Mouse (Mus musculus): ENCODE data around the gene Gm29427. TPM values are rescaled to one million over a fixed set of nuclear protein-coding genes. Genes with fewer than 3 reads are reported as not detected.
"Not testable (repeated sequence)": the region's sequence is repeated elsewhere in the genome, so short reads cannot be mapped to it uniquely, and the experiment has no call there.

The Gm29427 gene
- polyA plus RNA-seq, 1 experiment from 2014 or later, result 0.04 TPM

- ATAC-seq (no peak), DNase-seq (ENCODE audit: low read depth, low spot score) (no peak)
- no peak for TF ChIP-seq CTCF (IDR thresholded peaks at IDR 0.05)
- in situ Hi-C loops (cut with MboI; ENCODE audit: low pct_unique_long_range_greater_than_20kb), result no loop called here
- ChIA-PET POLR2A (no interaction called here), CTCF (interaction anchor here (1.5 kb wide), 1 partner anchor 38 kb away, joined by 3 read pairs; no protein-coding TSS in a partner anchor)
- no peaks in the 10 kb centered on the region for H3K27me3 ChIP-seq
Measured at GRCm38 (mm10) chr1:130678551-130678950, 37.0 kb downstream of the Gm29427 start.

- H3K27me3 ChIP-seq; CTCF ChIA-PET; DNase-seq (ENCODE audit: low read depth, low spot score); ATAC-seq; POLR2A ChIA-PET; in situ Hi-C loops (cut with MboI; ENCODE audit: low pct_unique_long_range_greater_than_20kb): not testable (repeated sequence)
Measured at GRCm38 (mm10) chr1:130663576-130663975, 52.0 kb downstream of the Gm29427 start.

- in situ Hi-C loops (cut with MboI; ENCODE audit: low pct_unique_long_range_greater_than_20kb), result no loop called here
- POLR2A ChIA-PET, result no interaction called here
- CTCF ChIA-PET, result no interaction called here
- H3K27me3 ChIP-seq, result no peaks in the 10 kb centered on the region
- ATAC-seq (peak; percentile 69), DNase-seq (ENCODE audit: low read depth, low spot score) (peak; percentile 44)
- TF ChIP-seq CTCF (IDR thresholded peaks at IDR 0.05), result no peak
Measured at GRCm38 (mm10) chr1:130661454-130661853, 54.1 kb downstream of the Gm29427 start, which contains the start of gene C4bp. Gene C4bp (minus strand): TSS chr1:130661632.

GRCm38 (mm10) chr1:130659641-130660040 lies 56.0 kb downstream of the Gm29427 start:
- CTCF ChIA-PET; ATAC-seq; in situ Hi-C loops (cut with MboI; ENCODE audit: low pct_unique_long_range_greater_than_20kb); H3K27me3 ChIP-seq; POLR2A ChIA-PET; DNase-seq (ENCODE audit: low read depth, low spot score): not testable (repeated sequence)

- CTCF ChIA-PET, result no interaction called here
- POLR2A ChIA-PET, result no interaction called here
- in situ Hi-C loops (cut with MboI; ENCODE audit: low pct_unique_long_range_greater_than_20kb), result no loop called here
- TF ChIP-seq CTCF (IDR thresholded peaks at IDR 0.05), result no peak
- DNase-seq (ENCODE audit: low read depth, low spot score) (no peak), ATAC-seq (no peak)
- H3K27me3 ChIP-seq, result no peaks in the 10 kb centered on the region
Measured at GRCm38 (mm10) chr1:130644103-130644502, 71.5 kb downstream of the Gm29427 start.

GRCm38 (mm10) chr1:130640967-130641366 lies 74.6 kb downstream of the Gm29427 start:
- DNase-seq (ENCODE audit: low read depth, low spot score) (no peak), ATAC-seq (no peak)
- H3K27me3 ChIP-seq, result no peaks in the 10 kb centered on the region
- no peak for TF ChIP-seq CTCF (IDR thresholded peaks at IDR 0.05)
- ChIA-PET POLR2A (no interaction called here), CTCF (interaction anchor here (0.9 to 1.2 kb wide), 2 partner anchors 33 to 38 kb away, joined by 3 read pairs; no protein-coding TSS in a partner anchor)
- in situ Hi-C loops (cut with MboI; ENCODE audit: low pct_unique_long_range_greater_than_20kb), result no loop called here

GRCm38 (mm10) chr1:130633761-130634410 lies 81.7 kb downstream of the Gm29427 start:
- CTCF ChIA-PET, result interaction anchor here (0.8 to 1.6 kb wide), 4 partner anchors 55 to 105 kb away, joined by 3 read pairs; no protein-coding TSS in a partner anchor
- in situ Hi-C loops (cut with MboI; ENCODE audit: low pct_unique_long_range_greater_than_20kb), result loop anchor here (5.0 kb wide), 1 partner anchor 62 kb away; no protein-coding TSS in a partner anchor
- DNase-seq (ENCODE audit: low read depth, low spot score) (peak; percentile 7), ATAC-seq (peak; percentile 71)
- peaks cover 13% of the 10 kb centered on the region for H3K27me3 ChIP-seq
- POLR2A ChIA-PET, result interaction anchor here (0.6 kb wide), 1 partner anchor 81 kb away, joined by 3 read pairs; the partner anchor contains the start of gene Gm29427
- peak; percentile 86 for TF ChIP-seq CTCF (IDR thresholded peaks at IDR 0.05)

GRCm38 (mm10) chr1:130633316-130633715 lies 82.3 kb downstream of the Gm29427 start:
- no peak for TF ChIP-seq CTCF (IDR thresholded peaks at IDR 0.05)
- no peak for ATAC-seq
- ChIA-PET POLR2A (interaction anchor here (0.6 kb wide), 1 partner anchor 82 kb away, joined by 3 read pairs; the partner anchor contains the start of gene Gm29427), CTCF (interaction anchor here (0.8 to 1.6 kb wide), 4 partner anchors 54 to 106 kb away, joined by 3 read pairs; no protein-coding TSS in a partner anchor)
- peaks cover 13% of the 10 kb centered on the region for H3K27me3 ChIP-seq
- DNase-seq (ENCODE audit: low read depth, low spot score), result no peak
- in situ Hi-C loops (cut with MboI; ENCODE audit: low pct_unique_long_range_greater_than_20kb), result loop anchor here (5.0 kb wide), 1 partner anchor 61 kb away; no protein-coding TSS in a partner anchor

GRCm38 (mm10) chr1:130629521-130629920 lies 86.1 kb downstream of the Gm29427 start, which contains the start of gene Zp3r:
Gene Zp3r (minus strand): TSS chr1:130629621.
- ChIA-PET CTCF (no interaction called here), POLR2A (no interaction called here)
- ATAC-seq (no peak), DNase-seq (ENCODE audit: low read depth, low spot score) (no peak)
- in situ Hi-C loops (cut with MboI; ENCODE audit: low pct_unique_long_range_greater_than_20kb), result no loop called here
- H3K27me3 ChIP-seq, result peaks cover 13% of the 10 kb centered on the region
- TF ChIP-seq CTCF (IDR thresholded peaks at IDR 0.05), result no peak

Other genes starting within 250 kb of the Gm29427 start
- gene Zp3r, start 86.2 kb downstream of the Gm29427 start, polyA plus RNA-seq (2021), result not detected
- 2.7 TPM for gene C4bp, start 54.2 kb downstream of the Gm29427 start, polyA plus RNA-seq (2021)
- 3.4 TPM for gene Yod1, start 1.5 kb upstream of the Gm29427 start, polyA plus RNA-seq (2021)
- gene Pfkfb2, start 13.5 kb upstream of the Gm29427 start, polyA plus RNA-seq (2021), result 26.0 TPM
- gene AA986860, start 16.2 kb upstream of the Gm29427 start, polyA plus RNA-seq (2021), result 11.1 TPM
- gene Fcamr, start 85.1 kb upstream of the Gm29427 start, polyA plus RNA-seq (2021), result 0.31 TPM
- gene Pigr, start 110.9 kb upstream of the Gm29427 start, polyA plus RNA-seq (2021), result not detected
- gene Fcmr, start 149.9 kb upstream of the Gm29427 start, polyA plus RNA-seq (2021), result not detected
- gene Il24, start 171.7 kb upstream of the Gm29427 start, polyA plus RNA-seq (2021), result 0.12 TPM
- gene Il20, start 195.7 kb upstream of the Gm29427 start, polyA plus RNA-seq (2021), result not detected
- gene Il19, start 224.3 kb upstream of the Gm29427 start, polyA plus RNA-seq (2021), result 0.17 TPM

Measured in Patski (cell line).